Mouse (Mus musculus): ENCODE measurements around the gene Col17a1.
A peak's percentile ranks its signal among the peaks of the same experiment; 100 is the strongest.

The Col17a1 gene

DNA sequence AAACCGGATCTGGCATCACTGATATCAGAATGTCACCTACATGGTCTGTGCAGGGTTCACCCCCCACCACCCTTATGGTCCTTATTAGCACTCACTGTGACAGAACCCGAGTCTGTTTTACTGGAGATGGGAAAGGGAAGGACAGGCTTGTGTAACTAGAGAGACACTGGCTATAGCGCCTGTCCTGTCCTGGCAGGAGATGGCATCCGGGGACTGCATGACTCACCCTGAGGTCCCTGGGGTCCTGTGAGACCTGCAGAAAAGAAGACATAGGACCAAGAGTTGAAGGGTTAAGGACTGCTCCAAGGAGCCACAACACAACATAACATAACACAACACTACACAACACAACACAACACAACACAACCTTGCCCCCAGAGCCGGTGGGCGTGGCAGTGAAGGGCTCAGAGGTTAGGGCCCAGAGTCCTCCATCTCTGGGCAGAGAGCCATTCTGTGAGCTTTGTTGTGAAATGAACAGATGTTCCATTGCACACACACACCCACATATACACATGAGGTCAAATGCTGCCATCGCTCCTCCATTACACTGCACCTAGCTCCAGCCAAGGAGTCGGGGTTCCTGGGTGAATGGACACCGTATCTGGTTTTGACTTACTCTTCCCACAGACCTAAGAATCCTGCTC is 32.0 kb downstream of the Col17a1 start:
- DNase-seq, result no peak

DNA sequence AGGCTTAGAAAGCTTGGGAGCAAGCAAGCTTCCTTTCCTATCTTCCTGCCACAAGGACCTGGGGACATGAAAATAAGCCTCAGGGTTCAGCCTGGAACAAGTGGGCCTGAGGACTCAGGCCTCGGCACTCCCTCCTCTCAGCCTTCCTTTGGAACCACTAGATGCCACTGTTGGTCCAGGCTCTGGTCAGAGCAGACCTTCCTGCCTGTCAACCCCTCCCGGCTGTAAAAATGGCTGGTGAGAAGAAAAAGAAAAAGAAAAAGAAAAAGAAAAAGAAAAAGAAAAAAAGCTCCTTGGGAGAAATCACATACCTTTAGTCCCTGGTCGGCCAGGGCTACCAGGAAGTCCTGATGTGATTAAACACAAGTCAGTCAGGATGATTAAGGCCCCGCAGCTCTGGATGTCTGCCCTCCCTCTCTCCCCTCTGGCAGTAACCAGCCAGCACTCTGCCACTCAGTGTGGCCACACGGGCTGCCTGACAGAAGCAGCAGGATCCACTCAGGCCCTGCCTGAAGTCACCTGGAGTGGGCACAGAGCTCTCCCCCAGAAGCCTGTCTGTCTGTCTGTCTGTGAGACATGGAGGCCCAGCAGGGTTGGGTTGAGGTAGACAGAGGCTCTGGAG is 32.9 kb downstream of the Col17a1 start:
- DNase-seq, result peak; percentile 50 to 69

DNA sequence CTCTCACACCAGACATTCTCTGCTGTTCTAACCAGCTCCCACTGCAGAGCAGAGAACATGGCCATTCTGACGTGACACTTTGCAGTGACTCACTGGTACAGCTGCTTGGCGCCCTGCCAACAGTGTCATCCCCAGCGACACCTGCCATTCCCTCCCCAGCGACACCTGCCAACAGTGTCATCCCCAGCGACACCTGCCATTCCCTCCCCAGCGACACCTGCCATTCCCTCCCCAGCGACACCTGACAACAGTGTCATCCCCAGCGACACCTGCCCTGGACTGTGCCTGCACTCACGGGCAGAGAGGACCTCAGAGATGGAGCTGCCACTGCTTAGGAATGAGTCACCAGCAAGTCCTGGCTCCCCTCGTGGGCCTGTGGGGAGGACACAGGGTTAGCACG is 37.0 kb downstream of the Col17a1 start:
- peak; percentile 16 to 22 for DNase-seq

DNA sequence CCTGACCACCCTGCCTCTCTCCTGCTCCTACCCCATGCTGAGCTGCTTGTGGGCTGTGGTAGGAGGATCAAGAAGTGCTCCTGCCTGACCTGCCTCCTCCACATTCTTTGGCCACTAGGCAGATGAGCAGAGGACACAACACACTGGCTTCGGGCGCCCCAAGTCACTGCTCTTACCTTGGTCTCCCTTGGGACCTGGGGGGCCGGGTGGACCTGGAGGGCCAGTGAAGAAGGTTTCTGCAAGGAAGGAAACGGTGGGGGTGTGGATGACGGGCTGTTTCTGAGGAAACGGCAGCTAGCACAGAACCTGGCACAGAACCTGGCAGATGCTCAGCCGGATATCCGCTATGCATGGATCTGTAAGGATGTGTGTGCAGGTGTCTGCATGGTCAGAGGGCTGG is 38.7 kb downstream of the Col17a1 start:
- no peak for DNase-seq

DNA sequence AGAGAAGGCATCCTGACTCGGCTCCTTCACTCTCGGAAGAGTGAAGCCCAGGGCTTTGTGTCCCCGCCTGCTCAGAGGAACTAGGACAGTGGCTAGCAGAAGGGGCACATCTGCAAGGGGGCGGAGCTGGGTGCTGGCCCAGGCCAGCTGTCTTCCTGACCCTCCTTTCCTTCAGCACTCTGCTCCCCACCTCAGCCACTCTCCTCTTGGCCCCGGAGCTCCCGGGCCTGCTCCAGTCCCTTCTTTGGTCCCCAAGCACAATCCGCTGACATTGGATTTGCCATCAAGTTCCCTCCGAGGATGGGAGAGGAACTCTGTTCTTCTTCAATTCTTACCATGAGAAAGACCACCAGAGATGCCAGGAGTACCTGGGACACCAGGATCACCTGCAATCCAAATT is 39.6 kb downstream of the Col17a1 start:
- DNase-seq, result no peak

DNA sequence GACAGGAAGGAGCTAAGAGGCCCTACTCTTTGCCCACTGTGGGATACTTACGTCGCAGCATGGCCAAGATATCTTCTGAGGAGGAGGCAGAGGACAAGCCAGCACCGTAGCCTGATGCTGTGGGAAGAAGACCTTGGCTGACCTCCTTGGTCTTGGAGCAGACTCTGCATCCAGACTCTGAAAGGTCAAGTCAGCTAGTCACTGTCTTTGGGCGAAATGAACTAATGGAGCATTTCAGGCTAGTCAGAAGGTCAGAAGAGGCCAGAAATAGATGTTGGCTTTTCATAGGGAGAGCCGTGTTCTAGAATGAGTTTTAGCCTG is 40.8 kb downstream of the Col17a1 start:
- no peak for DNase-seq

DNA sequence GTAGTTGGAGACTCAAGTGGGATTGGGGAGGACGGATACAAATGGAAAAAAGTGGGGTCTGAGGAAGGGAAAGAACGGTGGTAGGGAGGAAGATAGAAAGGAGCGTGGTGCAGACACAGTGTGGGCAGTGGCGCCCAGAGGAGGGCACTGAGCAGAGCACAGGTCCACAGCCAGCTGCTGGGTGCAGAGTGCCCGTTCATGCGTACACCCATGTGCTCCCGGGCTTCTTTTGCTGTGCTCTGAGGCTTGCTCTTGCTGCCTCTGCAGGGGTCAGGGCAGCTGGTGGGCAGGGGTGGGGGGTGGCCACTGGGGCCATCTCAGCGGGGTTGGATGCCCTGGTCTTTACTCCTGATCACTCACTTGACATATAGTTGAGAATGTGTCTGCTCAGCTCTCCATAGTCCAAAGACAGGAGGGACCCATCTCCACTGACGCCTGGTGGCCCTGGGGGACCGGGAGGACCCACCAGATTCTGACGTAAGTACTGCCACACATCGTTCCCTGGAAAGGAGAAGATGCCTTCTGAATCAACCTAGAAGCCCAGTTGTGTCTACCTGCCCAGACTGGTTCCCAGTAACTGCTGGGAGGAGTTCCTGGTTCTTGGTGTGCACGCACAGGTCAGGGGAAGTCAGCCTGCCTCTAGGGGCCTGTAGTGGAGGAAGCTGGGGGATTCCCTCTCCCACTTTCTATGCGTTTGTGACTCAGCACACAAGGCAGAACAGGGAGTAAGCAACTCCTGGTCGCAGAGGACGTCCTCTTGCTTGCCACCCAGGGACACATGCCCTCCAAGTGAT is 41.3 kb downstream of the Col17a1 start:
- no peak for DNase-seq

DNA sequence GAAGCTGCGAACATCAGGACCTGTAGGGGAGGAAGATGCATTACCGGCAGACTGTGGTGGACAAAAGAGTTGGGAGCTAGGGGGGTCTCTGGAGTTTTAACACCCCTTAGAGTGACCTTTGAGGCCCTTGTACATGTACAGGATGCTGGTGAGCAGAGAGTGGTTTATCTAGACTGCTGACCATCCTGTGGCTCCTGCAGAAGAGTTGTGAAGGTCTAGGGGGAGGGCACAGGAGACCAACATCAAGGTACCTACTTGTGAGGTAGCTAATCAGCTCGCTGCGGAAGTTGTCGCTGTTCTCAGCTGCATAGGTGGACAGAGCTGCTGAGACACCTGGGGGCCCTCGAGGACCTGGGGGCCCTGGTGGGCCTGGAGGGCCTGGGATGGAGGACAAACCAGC is 42.8 kb downstream of the Col17a1 start:
- no peak for DNase-seq

DNA sequence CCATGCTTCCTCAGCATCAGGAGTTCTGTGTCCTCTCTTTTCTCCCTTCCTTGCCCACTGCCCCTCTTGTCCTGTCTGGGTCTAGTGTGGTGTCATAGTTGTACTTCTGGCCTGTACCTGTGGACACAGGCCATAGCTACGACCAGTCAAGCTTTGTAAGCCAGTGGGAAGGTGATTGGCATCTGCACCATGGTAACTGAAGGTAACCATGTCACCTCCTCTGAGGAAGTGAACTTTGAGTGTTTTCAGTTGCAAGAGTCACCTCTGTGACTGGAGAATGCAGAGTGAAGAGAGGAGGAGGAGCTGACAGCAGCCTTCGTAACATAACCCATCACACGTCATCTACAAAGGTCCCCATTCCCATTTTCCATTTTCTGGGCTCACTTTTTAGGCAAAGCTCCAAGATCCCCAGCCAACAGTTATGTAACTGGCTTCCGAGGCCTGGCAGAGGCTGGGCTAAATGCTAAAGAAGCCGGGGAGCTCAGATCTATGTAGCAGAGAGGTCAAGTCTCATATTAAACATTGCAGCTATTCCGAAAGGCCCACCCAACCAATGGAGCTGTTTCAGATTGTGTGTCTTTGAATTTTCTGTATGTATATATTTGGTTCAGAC is 45.3 kb downstream of the Col17a1 start:
- no peak for DNase-seq

DNA sequence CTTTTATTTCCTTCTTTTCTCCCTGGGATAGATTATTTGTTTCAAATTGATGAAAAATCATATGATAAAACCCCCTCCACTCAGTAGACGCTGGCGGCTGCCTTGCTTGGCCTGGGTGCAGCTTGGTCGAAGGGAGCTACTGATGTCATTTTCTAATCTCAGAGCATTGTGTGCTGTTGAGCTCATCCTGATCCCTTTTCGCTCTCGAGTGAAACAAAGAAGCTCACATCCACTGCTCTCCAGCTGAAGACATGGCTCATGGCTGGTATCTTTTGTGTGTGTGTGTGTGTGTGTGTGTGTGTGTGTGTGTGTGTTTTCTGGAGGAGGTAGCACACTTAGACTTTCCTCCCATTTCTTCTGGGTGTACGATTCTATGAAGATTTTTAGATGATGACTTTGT is 46.3 kb downstream of the Col17a1 start:
- DNase-seq, result no peak

DNA sequence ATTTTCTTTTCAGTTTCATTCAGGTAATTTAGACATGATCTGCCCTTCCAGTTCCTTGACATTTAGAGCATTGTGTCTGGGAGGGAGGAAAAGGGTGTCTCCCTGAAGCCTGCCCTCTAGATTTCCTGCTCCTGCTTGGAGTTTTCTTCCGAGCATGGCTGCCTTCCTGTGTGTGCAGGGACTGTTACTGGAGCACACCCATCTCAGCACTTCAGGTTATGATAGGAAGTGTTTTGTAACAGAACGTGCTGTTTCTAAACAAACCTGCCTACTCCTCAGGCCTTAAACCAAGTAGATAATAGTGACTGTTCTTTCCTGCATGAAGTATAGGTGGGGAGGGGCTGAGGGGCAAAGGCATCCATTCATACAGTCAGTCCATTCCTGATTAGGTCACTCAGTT is 48.0 kb downstream of the Col17a1 start:
- no peak for DNase-seq

DNA sequence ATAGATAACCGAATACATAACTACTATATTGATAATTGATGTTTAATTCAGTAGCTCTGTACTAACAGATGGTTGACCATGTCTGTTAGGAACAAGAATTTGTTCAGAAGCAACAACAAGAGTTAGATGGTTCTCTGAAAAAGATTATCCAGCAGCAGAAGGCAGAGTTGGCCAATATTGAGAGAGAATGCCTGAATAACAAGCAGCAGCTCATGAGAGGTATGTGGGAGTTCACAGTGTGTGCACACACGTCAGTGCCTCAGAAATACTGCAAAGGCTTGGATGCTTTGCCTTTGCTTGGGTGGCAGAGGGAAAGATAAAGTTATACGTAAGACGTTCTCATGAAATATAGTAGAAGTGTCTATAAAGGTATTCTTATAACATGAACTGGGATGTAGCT is 56.5 kb downstream of the Col17a1 start:
- no peak for DNase-seq

DNA sequence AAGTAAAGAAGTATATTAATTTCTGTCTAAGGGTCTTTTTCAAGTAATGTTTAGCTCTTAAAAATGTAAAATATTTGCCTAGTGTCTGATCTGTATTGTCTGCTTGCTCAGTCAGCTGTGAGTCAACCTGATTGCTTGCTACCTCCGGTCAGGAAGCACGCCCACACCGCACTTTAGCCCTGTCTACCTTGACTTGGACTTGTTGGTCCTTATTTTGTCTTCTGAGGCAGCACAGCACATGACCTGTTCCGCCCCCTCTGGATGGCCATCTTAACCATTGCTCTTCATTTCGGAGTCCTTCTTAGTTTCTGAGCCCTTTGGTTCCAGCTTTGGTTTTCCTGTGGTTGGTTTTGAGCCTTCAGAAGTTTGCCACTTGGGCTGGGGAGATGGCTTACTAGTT is 60.1 kb downstream of the Col17a1 start:
- no peak for DNase-seq

DNA sequence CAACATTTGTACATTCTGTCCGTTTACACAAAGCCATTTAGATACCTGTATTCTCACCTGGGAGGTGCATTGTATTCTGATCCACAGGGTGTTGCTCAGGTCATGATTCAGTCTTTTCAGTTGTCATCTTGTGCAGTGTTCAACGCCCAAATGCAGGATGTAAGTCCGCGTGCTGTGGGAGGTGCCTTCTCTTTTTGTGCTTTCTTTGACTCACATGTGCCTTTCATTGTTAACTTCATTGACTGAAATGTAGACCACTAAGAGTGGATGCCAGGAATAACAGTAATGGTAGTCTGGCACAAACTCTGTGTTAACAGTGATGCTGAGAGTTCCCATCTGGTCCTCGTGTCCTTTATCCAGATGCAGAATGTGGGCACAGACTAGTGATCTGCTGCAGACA is 61.5 kb downstream of the Col17a1 start:
- DNase-seq, result no peak

DNA sequence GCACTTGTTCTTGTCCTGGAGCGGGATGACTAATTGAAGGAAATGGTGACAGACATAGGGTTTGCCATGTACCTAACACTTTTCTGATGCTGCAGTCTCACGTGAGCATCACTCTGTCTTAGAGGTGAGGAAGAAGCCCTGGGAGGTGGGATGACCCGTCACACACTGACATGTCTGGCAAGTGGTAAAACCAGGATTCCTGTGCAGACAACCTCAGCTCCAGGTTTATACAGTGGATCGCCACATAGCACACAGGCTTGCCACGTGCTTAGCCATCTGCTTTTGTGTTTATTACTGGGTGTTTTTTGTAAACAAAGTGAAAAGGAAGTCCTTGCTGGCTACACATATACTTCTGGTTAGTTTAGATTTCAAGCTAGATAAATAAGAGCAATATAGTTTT is 62.8 kb downstream of the Col17a1 start:
- DNase-seq, result no peak

DNA sequence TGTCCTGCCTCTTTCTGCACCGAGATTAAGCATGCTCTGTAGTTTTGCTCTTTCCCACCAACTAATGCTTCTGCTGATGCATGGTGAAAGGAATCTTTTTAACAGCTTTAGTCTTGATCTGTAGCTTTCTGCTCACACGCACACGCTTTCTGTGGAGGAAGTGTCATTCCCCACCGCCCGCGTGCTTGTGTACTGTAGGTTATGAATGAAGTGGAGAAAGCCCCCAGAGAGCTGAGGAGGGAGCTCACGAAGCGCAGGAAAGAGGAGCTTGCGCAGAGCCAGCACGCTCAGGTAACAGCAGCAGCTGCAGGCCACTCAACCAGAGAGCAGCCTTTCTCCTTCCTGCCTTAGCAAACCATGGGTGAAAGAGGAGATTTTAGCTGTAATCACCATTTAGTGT is 64.4 kb downstream of the Col17a1 start:
- no peak for DNase-seq

DNA sequence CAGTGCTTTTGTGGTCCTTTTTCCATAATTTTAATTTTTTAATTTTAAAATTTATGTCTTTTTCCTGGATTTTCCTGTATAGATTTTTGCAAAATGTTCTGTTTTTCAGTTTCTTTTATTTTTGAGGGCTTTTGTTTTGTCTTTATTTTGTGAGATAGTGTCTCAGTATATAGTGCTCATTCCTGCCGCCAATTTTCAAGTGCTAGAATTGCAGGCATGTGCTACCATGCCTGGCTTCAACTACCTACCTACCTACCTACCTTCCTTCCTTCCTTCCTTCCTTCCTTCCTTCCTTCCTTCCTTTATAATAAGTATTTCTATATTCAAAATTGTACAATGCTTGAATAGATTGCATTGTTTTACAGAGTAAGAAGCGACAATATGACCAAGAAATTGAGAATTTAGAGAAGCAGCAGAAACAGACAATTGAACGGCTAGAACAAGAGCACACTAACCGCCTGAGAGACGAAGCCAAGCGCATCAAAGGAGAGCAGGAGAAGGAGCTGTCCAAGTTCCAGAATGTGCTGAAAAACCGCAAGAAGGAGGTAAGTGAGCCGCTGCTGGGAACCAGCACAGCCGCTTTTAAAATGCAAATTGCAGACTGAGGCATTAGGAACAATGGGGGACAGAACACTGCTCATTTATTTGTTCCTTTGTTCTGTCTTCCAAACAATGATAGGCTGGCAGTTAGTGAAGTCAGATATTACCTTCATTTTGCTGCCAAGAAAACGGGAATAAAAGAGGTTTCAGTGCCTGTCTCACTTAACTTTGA is 66.8 kb downstream of the Col17a1 start:
- no peak for DNase-seq

DNA sequence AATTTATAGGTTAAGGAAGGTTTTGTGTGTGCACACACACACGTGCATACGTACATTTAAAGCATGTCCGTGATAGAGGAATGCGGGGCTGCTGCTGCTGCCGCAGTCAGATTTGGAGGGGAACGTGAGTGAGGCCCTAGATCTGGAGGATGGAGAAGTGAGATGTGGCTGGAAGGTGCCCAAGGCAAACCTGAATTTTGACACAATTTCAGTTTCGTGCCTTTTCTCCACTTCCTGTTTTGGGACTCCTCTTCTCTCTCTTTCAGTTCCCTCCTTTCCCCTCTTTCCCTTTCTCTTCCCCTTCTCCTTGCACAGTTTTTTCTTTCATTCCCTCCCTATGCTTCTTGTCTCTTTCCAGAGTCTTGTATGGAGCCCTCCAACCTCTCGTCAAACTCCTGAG is 70.4 kb downstream of the Col17a1 start:
- DNase-seq, result no peak

DNA sequence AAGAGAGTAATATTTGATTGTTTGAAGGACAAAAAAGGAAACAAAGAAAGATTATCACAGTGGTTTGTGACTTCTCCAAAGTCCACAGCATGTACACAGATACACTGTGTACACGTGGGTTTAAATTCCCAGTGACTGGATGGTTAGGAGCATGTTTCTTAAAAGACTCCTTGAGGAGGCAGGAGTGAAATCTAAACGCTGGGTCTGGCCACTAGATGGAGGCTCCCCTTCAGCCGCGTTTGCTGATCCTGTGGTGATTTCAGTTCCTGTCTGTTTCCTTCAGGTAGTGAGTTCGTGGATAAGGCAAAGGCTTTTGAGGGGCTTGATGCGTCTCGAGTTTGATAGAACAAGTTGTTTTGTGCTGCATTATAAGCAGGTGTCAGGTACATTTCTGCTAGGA is 78.5 kb downstream of the Col17a1 start:
- no peak for DNase-seq

DNA sequence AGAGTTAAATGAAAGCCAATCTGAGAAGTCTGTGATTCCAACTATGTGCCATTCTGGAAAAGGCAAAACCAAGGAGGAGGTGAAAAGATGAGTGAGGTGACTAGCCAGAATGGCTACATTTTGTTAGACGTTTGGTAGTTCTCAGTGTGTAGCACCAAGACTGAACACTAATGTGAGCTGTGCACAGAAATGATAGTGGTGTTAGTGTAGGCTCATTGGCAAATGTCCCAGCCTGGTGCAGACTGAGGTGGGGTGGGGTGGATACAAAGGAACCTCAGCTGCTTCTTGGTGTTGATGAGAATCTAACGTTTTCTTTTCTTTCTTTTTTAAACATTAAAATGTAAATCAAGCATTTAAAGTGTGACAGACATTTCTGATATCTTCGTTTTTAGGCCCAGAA is 83.4 kb downstream of the Col17a1 start:
- no peak for DNase-seq

Measured in cerebellum, adult 18-20 months (tissue).